Mouse (Mus musculus): ENCODE data around the gene Eif2ak4.
A peak's percentile ranks its signal among the peaks of the same experiment; 100 is the strongest.

Gene Eif2ak4

DNA sequence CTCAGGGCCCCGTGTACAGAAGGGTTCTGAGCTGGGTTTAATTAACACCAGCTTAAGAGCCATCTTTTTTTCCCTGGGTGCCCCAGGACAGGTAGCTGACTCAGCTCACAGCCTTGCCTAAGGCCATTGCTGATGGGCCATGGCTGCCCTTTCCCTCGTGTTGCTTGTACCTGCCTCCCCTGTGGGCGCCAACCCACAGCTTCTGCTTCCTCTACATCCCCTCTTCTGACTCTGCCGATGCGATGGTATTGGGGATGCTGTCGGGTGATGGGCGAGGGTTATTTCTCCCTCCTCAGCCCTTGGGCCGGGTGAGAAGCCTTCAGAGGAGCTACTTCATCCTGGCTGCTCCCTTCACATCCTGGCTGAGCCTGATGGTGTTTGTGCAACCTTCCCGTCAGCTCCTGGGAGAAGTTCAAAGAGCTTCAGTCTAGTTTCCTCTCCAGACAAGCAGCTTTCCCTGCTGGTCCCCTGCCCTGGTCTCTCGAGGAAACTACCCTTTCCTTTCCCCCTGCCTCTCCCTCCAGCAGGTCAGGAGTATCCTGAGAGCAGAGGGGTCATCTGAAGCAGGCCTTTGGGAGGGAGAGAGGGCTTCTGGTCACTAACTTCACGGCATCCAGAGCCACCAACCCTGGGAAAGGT, 123.5 kb downstream of the Eif2ak4 start:
- no peak for DNase-seq

DNA sequence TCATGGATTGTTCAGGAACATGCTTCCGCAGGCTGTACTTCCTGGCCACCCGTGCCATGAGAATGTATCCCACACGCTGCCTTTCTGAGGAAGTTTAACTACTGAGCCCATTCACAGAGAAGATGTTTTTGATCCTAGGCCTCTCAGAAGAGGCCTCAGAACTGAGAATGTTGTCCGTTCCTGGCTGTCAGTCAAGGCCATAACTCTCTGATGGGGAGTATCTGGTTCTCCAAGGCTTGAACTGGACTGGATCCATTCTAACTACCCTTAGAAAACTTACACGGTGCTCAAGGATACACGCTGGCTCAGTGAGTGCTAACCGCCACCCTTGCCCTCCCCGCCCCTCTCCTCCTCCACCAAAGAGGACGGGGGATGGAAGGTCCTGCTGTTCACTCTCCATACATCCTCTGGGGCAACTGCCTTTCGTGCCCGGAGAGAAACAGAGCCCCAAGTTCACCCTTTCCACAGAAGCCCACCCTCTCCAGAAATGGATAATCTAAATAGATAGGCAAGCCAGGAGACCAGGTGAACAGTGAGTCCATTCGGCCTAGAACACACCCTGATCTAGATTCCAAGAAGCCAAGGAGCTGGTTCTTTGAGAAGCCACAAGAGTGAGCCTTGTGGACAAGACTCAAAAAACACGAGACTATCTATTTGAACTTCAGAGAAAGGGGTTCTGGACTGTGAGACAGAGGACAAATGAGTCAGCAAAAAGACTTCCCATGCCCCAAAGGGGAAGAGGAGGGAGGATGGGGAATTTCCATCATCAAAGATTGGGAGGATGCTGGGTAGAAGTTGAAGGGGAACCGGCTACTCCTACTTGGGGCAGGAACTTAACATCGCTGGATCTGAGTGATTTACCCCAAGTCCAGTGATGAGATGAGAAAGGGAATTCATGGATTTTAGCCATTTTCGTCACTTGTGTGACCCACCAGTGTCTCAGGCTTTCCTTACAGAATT, 124.3 kb downstream of the Eif2ak4 start:
- DNase-seq = no peak

DNA sequence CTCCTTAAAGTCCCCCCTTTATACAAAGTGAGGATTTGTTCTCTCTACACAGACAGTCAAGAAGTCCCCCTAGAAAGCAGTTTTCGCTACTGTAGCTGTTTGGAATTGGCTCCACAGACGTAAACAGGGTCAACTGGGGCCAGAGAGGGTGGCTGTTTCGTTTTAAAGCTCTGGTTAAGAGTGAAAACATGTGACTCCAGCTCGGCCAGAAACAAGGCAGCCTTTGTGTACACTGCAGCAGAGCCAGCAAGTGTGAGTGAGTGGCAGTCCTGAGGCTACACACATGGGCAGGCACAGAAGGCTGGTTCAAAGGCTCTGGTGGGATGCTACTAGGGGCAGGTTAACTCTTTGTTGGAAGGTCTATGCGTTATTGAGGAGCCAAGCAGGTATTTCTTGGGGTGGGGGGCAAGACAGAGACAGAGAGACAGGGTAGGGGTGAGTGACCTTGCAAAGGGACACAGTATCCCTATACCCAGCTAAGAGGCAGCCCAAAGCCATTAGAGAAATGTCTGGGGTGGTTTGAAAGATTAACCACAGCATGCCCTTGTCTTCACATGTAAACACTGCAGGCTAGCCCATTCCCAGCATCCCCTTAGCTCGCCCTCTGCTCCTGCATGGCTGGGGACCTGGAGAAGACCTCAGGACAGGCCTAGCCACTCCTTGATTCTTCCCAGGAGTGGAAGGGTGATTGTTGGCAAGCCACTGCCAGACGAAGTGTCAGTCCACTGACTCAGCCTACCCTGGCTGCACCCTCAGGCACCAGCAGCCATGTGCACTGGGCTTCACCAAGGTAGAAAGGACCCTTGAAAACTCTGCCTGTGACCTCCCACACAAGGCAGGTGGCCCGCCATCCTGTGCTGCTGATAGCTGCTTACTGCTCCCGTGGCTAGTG, 131.9 kb downstream of the Eif2ak4 start:
- peak; percentile 47 for DNase-seq

DNA sequence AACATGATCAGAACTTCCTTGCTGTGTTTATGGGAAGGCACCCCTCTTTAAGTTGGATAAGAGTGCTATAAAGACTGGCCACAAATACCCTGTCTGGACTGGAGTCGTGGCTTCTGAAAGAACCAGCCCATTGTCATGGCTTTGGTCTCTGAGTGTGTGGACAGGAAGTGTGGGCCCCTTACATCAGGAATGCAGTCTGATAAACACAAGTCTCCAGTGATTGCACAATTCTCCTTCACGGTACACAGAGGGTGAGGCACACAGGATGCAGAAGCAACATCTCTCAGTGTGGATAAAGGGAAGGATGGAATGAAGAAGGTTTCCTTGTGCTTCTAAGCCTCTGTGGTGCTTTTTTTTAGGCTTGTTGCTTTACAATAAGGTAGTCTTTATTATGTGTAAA, 133.8 kb downstream of the Eif2ak4 start:
- DNase-seq = no peak

DNA sequence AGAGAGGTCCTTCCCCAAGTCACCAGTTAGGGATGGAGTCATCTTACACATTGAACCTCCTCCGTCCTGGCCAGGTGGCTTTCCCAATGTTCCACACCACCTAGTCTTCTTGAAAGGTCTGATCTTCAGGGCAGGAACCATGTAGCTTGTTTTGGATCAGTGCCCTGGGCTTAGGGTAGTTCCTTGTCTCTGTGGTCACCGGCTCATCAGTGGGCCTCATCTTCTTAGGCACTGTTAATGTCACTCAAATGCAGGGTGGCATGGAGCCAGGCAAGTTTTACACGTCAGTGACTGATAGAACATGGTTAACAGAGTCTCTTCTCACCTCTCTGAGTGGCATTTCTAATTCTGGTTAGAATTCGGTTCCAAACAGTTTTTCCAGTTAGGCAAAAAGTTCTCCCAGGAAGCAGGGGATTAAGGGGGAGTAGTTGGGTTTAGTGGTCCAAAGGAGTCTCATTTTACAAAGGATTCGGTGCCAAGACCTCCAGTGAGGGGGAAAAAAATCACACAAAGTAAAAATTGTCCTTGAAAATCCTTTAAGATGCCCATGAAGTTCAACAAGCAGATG, 134.8 kb downstream of the Eif2ak4 start:
- no peak for DNase-seq

DNA sequence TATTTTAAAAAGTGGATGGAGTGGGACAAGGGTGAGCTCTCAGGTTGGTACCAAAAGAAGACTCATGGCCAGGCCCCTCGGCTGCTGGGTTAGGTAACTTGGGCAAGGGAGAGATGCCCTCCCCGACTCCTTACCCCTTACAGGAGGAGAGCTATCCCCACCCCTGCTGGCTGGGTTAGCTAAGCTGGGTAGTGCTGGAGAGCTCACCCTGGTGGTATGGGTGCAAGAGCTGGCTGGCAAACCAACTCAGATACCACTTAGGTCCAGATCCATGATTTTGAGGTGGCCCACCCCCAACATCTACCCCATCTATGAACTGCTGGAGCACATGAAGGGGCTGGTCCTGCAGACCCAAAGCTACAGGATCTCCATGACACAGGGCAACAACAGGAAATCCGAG, 136.4 kb downstream of the Eif2ak4 start:
- peak; percentile 54 for DNase-seq

Data from thymus, postnatal 14 days (tissue).